Mouse (Mus musculus) liver, embryonic 12.5 days (tissue): ENCODE results near the gene Sumf1. TPM values are rescaled to one million over a fixed set of nuclear protein-coding genes. Genes with fewer than 3 reads are reported as not detected.

Experiments
- ATAC-seq: fragments of 200-750 bp; cut with Nextera tagmentation; 2 replicates; pipeline ENCODE4 v1.8.0; 2017; ENCODE audit warnings: moderate number of reproducible peaks, mild to moderate bottlenecking, moderate library complexity
- H3K27ac ChIP-seq: fragments of 300-500 bp; sonication (generic); 2 replicates; pipeline ENCODE4 v1.5.1; 2016; ENCODE audit warnings: mild to moderate bottlenecking
- H3K27me3 ChIP-seq: fragments of 300-500 bp; sonication (generic); replicated peaks from 2 replicates; pipeline ENCODE4 v1.6.1; 2016; ENCODE audit warnings: mild to moderate bottlenecking, moderate library complexity
- H3K36me3 ChIP-seq: fragments of 300-500 bp; sonication (generic); 2 replicates; pipeline ENCODE4 v1.6.1; 2016; ENCODE audit warnings: mild to moderate bottlenecking, moderate library complexity
- H3K4me1 ChIP-seq: fragments of 300-500 bp; sonication (generic); 2 replicates; pipeline ENCODE4 v1.6.1; 2016
- H3K4me2 ChIP-seq: fragments of 300-500 bp; sonication (generic); 2 replicates; pipeline ENCODE4 v1.6.1; 2016; ENCODE audit warnings: mild to moderate bottlenecking, moderate library complexity
- H3K4me3 ChIP-seq: fragments of 300-500 bp; sonication (generic); 2 replicates; pipeline ENCODE4 v1.5.1; 2016; ENCODE audit warnings: mild to moderate bottlenecking, moderate library complexity
- H3K9ac ChIP-seq: fragments of 300-500 bp; sonication (generic); 2 replicates; pipeline ENCODE4 v1.6.1; 2016; ENCODE audit warnings: mild to moderate bottlenecking, moderate library complexity
- H3K9me3 ChIP-seq: fragments of 300-500 bp; sonication (generic); replicated peaks from 2 replicates; pipeline ENCODE4 v1.6.1; 2016; ENCODE audit warnings: mild to moderate bottlenecking, moderate library complexity
- WGBS: fragments of 180-500 bp; shearing (Covaris S2); methylation state at CpG from one replicate; pipeline ENCODE4 v1.1.7; 2016; ENCODE audit not compliant: insufficient replicate concordance; 5-methylcytosine and 5-hydroxymethylcytosine counted together
- polyA plus RNA-seq: library from polyadenylated mRNA; unstranded; fragments of >200 nt; fragmentation: Nextera tagmentation; extraction: Ambion mirVana; gene quantifications from 2 replicates; pipeline ENCODE4 v1.2.1, GENCODE M21; 2016

Sumf1 gene
- polyA plus RNA-seq, 1 experiment from 2014 or later, result 11.9 TPM

- Histone ChIP-seq H3K36me3 (no peaks in the 10 kb centered on the region), H3K4me3 (peak overlapping the region; percentile 66), H3K9ac (peak overlapping the region; percentile 63), H3K27me3 (no peaks in the 10 kb centered on the region), H3K9me3 (no peaks in the 10 kb centered on the region), H3K4me1 (peaks cover 9% of the 10 kb centered on the region), H3K27ac (peak overlapping the region; percentile 71), H3K4me2 (peak overlapping the region; percentile 84)
- WGBS, result 10% methylated on average over 6 of the region's 6 CpGs
- no peak; the same call in 1 of the 2 replicates for ATAC-seq
Observed at GRCm38 (mm10) chr6:108065583-108065982, 119.8 kb downstream of the Sumf1 start.

DNA sequence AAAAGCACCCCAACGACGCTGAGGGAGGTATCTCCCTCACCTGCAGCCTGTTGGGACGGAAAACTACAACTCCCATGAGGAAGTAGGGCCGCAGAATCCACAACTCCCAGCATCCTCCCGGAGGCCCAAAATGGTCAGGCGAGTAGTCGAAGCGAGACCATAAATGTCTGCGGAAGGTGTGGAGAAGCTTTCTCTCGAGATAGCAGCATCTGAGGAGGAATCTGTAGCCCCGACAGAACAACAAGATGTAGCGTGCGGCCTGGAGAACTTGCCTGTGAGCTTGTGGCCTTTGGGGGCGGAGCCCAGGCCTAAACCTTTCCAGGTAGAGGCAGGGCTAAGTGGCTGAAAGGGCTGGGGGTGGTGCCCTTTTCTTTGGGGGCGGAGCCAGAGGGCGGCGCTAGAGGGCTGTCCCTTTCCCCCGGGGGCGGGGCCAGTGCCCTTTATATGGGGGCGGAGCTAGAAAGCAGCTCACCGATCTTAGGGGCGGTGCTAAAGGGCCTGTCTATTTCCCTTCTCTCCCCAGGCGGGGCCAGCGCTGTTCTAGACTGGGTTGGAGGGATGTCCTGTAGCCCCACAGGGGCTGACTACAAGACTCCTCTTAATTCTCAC is 120.4 kb downstream of the Sumf1 start, which contains the start of gene Setmar:
TSS of gene Setmar (plus strand) at position 128 of the 609 bp plus-strand sequence.
- no peaks in the 10 kb centered on the region for H3K27me3 ChIP-seq
- under 1% methylated on average over 23 of the region's 24 CpGs for WGBS
- H3K4me1 ChIP-seq, result peaks cover 9% of the 10 kb centered on the region
- no peaks in the 10 kb centered on the region for H3K9me3 ChIP-seq
- H3K36me3 ChIP-seq, result no peaks in the 10 kb centered on the region
- peak within 1 kb of the TSS; percentile 84 for H3K4me2 ChIP-seq
- ATAC-seq, result peak; percentile 96
- H3K4me3 ChIP-seq, result peak within 1 kb of the TSS; percentile 66
- H3K27ac ChIP-seq, result peak within 1 kb of the TSS; percentile 80
- H3K9ac ChIP-seq, result peak within 1 kb of the TSS; percentile 65

DNA sequence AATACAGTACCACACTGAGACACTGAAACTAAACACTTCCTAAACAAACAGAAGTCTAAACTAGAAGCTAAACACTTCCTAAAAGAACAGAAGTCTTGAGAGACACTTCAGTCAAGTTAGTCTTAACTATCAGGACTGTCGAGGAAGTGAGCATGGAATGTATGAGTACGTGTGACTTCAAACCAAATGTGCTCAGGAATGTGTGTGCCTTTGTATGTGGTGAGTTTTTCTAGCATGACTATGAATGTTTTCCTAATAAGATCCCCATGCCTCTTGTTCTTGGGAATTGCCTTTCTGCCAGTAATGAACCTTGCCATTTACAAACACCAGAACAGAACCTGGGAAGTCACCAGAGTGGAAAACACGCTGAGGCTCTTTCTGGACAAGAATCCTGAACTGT is 124.3 kb downstream of the Sumf1 start:
- ATAC-seq, result no peak
- Histone ChIP-seq H3K9ac (no peak overlapping the region), H3K4me3 (no peak overlapping the region), H3K27me3 (no peaks in the 10 kb centered on the region), H3K9me3 (no peaks in the 10 kb centered on the region), H3K4me2 (no peak overlapping the region), H3K36me3 (no peaks in the 10 kb centered on the region), H3K27ac (no peak overlapping the region), H3K4me1 (peaks cover 9% of the 10 kb centered on the region)
- WGBS, result 67% methylated on average over 3 of the region's 3 CpGs

- Histone ChIP-seq H3K9me3 (no peaks in the 10 kb centered on the region), H3K4me1 (no peaks in the 10 kb centered on the region), H3K4me2 (no peak overlapping the region), H3K9ac (no peak overlapping the region), H3K4me3 (no peak overlapping the region), H3K27ac (no peak overlapping the region), H3K27me3 (no peaks in the 10 kb centered on the region), H3K36me3 (no peaks in the 10 kb centered on the region)
- ATAC-seq, result no peak
- WGBS, result 73% methylated on average over 5 of the region's 5 CpGs
Observed at GRCm38 (mm10) chr6:108058066-108058465, 127.3 kb downstream of the Sumf1 start.

DNA sequence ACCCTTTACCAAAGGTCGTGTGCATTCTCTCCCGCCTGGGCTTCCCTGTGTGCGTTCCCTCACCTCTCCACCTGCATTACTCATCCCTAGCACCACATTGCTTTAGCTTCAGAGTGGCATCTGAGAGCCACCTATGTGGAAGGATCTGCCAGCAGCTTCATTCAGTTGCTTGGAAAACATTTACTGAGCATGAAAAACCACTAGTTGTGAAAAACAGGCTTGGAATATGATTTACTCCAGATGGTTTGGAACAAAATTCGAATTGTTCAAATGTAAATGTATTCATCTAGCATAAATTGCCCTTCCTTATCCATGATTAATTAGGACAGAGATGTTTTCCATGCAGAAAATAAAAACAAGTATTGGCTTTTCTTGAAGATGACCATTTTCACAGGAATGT is 128.0 kb downstream of the Sumf1 start:
- no peak overlapping the region for H3K4me3 ChIP-seq
- no peak overlapping the region for H3K27ac ChIP-seq
- WGBS, result 53% methylated on average over 4 of the region's 4 CpGs
- H3K9ac ChIP-seq, result no peak overlapping the region
- H3K27me3 ChIP-seq, result no peaks in the 10 kb centered on the region
- no peaks in the 10 kb centered on the region for H3K36me3 ChIP-seq
- no peaks in the 10 kb centered on the region for H3K4me1 ChIP-seq
- ATAC-seq, result no peak
- no peak overlapping the region for H3K4me2 ChIP-seq
- H3K9me3 ChIP-seq, result no peaks in the 10 kb centered on the region

Other genes starting within 250 kb of the Sumf1 start
- gene Setmar, start 120.5 kb downstream of the Sumf1 start, polyA plus RNA-seq, result 2.6 TPM in 2 replicates
- 5.4 and 5.7 TPM in 2 replicates for gene Itpr1, start 27.5 kb upstream of the Sumf1 start, polyA plus RNA-seq